Mouse (Mus musculus): ENCODE data around the gene Sez6l.

Sez6l gene

GRCm38 (mm10) chr5:112584155-112584769, 7.3 kb upstream of the Sez6l start:
- DNase-seq (ENCODE audit: low spot score in 2 of 2) = no peak

- no peak for DNase-seq (ENCODE audit: low spot score in 2 of 2)
Measured at GRCm38 (mm10) chr5:112583304-112583703, 6.3 kb upstream of the Sez6l start.

- DNase-seq (ENCODE audit: low spot score in 2 of 2) = no peak
Measured at GRCm38 (mm10) chr5:112577750-112578149, 765 bp upstream of the Sez6l start.

- DNase-seq (ENCODE audit: low spot score in 2 of 2) = no peak
Measured at GRCm38 (mm10) chr5:112576361-112576992, 508 bp downstream of the Sez6l start.

GRCm38 (mm10) chr5:112575151-112575915, 1.7 kb downstream of the Sez6l start:
- DNase-seq (ENCODE audit: low spot score in 2 of 2) = no peak

- no peak for DNase-seq (ENCODE audit: low spot score in 2 of 2)
Measured at GRCm38 (mm10) chr5:112573916-112574315, 3.1 kb downstream of the Sez6l start.

GRCm38 (mm10) chr5:112572217-112572616, 4.8 kb downstream of the Sez6l start:
- DNase-seq (ENCODE audit: low spot score in 2 of 2) = no peak

- no peak for DNase-seq (ENCODE audit: low spot score in 2 of 2)
Measured at GRCm38 (mm10) chr5:112565489-112565888, 11.5 kb downstream of the Sez6l start.

- DNase-seq (ENCODE audit: low spot score in 2 of 2) = no peak
Measured at GRCm38 (mm10) chr5:112565083-112565482, 11.9 kb downstream of the Sez6l start.

GRCm38 (mm10) chr5:112560869-112561499, 16.0 kb downstream of the Sez6l start:
- DNase-seq (ENCODE audit: low spot score in 2 of 2) = no peak

- no peak for DNase-seq (ENCODE audit: low spot score in 2 of 2)
Measured at GRCm38 (mm10) chr5:112560139-112560538, 16.8 kb downstream of the Sez6l start.

- DNase-seq (ENCODE audit: low spot score in 2 of 2) = no peak
Measured at GRCm38 (mm10) chr5:112557396-112557795, 19.6 kb downstream of the Sez6l start.

GRCm38 (mm10) chr5:112556640-112557039, 20.3 kb downstream of the Sez6l start:
- no peak for DNase-seq (ENCODE audit: low spot score in 2 of 2)

- no peak for DNase-seq (ENCODE audit: low spot score in 2 of 2)
Measured at GRCm38 (mm10) chr5:112554508-112554907, 22.5 kb downstream of the Sez6l start.

GRCm38 (mm10) chr5:112552786-112553185, 24.2 kb downstream of the Sez6l start:
- no peak for DNase-seq (ENCODE audit: low spot score in 2 of 2)

GRCm38 (mm10) chr5:112551975-112552728, 24.8 kb downstream of the Sez6l start:
- DNase-seq (ENCODE audit: low spot score in 2 of 2) = no peak

- no peak for DNase-seq (ENCODE audit: low spot score in 2 of 2)
Measured at GRCm38 (mm10) chr5:112548846-112549620, 28.0 kb downstream of the Sez6l start.

GRCm38 (mm10) chr5:112546771-112547170, 30.2 kb downstream of the Sez6l start:
- no peak for DNase-seq (ENCODE audit: low spot score in 2 of 2)

GRCm38 (mm10) chr5:112538295-112538694, 38.7 kb downstream of the Sez6l start:
- DNase-seq (ENCODE audit: low spot score in 2 of 2) = no peak

GRCm38 (mm10) chr5:112535868-112536267, 41.1 kb downstream of the Sez6l start:
- DNase-seq (ENCODE audit: low spot score in 2 of 2) = no peak

GRCm38 (mm10) chr5:112534146-112534545, 42.8 kb downstream of the Sez6l start:
- no peak for DNase-seq (ENCODE audit: low spot score in 2 of 2)
